Mouse (Mus musculus): Measurements from ENCODE around the gene Rbm14. TPM values are rescaled to one million over a fixed set of nuclear protein-coding genes. Genes with fewer than 3 reads are reported as not detected.
A peak's percentile ranks its signal among the peaks of the same experiment; 100 is the strongest.

Gene Rbm14
- polyA plus RNA-seq, 1 experiment, result 158 TPM

GRCm38 (mm10) chr19:4793831-4794422, 17.5 kb downstream of the Rbm14 start, which contains the start of gene Rbm4:
TSS of gene Rbm4 (minus strand) at chr19:4793901.
- no peaks in the 10 kb centered on the region for H3K27me3 ChIP-seq (ENCODE audit: control insufficient read depth, insufficient read depth, low read length)
- peak within 1 kb of the TSS; percentile 78 for H3K4me3 ChIP-seq (ENCODE audit: control insufficient read depth, insufficient read depth, low read length)
- under 1% methylated on average over 31 of the region's 31 CpGs for WGBS
- TF ChIP-seq CTCF (IDR thresholded peaks at IDR 0.05; ENCODE audit: borderline replicate concordance, control insufficient read depth, extremely low read depth, insufficient read depth, low read length, poor library complexity) (no peak), POLR2A (IDR thresholded peaks at IDR 0.05; ENCODE audit: control insufficient read depth, extremely low read depth, insufficient read depth, low read length, poor library complexity) (peak; percentile 64; the same call in 1 of the 2 replicates)
- H3K36me3 ChIP-seq (ENCODE audit: control insufficient read depth, insufficient read depth, low read length), result peaks cover 27% of the 10 kb centered on the region
- peaks cover 5% of the 10 kb centered on the region; the same call in 1 of the 2 replicates for H3K4me1 ChIP-seq (replicated peaks; ENCODE audit: control insufficient read depth, insufficient read depth, low read length)
- DNase-seq, result peak; percentile 98
- peak within 1 kb of the TSS; percentile 38; the same call in 1 of the 2 replicates for H3K27ac ChIP-seq (ENCODE audit: control insufficient read depth, insufficient read depth, low read length)

DNA sequence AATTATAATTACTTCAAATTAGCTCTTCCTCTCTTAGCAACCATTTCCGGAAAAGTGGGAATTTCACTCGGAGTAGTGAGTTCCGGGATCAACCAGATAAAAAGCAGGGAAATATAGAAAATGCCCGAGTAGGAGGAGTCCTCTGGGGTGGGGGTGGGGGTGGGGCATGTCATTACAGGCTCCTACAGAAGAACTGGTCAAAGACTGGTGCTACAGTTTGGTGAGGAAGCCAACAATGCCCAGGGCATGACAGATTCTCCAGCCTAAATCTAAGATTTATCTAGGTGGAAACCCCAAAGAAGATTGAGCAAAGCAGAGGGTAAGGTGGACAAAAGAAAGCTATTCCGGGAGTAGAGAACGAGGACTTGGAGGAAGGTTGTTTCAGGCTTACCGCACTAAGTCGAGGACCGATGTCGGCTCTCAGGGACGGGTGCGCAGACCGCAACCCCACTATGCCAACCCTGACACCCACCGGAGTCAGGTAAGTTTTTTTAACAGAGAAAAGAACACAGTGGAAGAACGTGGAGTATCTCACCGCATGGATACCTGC, 18.1 kb downstream of the Rbm14 start:
- Histone ChIP-seq H3K27me3 (ENCODE audit: control insufficient read depth, insufficient read depth, low read length) (no peaks in the 10 kb centered on the region), H3K27ac (ENCODE audit: control insufficient read depth, insufficient read depth, low read length) (peak overlapping the region; percentile 38; the same call in 1 of the 2 replicates), H3K4me1 (replicated peaks; ENCODE audit: control insufficient read depth, insufficient read depth, low read length) (peaks cover 5% of the 10 kb centered on the region; the same call in 1 of the 2 replicates), H3K36me3 (ENCODE audit: control insufficient read depth, insufficient read depth, low read length) (peaks cover 25% of the 10 kb centered on the region), H3K4me3 (ENCODE audit: control insufficient read depth, insufficient read depth, low read length) (peak overlapping the region; percentile 78)
- WGBS, result under 1% methylated on average over 16 of the region's 16 CpGs
- TF ChIP-seq POLR2A (IDR thresholded peaks at IDR 0.05; ENCODE audit: control insufficient read depth, extremely low read depth, insufficient read depth, low read length, poor library complexity) (no peak), CTCF (IDR thresholded peaks at IDR 0.05; ENCODE audit: borderline replicate concordance, control insufficient read depth, extremely low read depth, insufficient read depth, low read length, poor library complexity) (no peak)
- no peak for DNase-seq

- Histone ChIP-seq H3K27ac (ENCODE audit: control insufficient read depth, insufficient read depth, low read length) (no peak overlapping the region), H3K4me3 (ENCODE audit: control insufficient read depth, insufficient read depth, low read length) (no peak overlapping the region), H3K27me3 (ENCODE audit: control insufficient read depth, insufficient read depth, low read length) (no peaks in the 10 kb centered on the region), H3K4me1 (replicated peaks; ENCODE audit: control insufficient read depth, insufficient read depth, low read length) (peaks cover 2% of the 10 kb centered on the region), H3K36me3 (ENCODE audit: control insufficient read depth, insufficient read depth, low read length) (peaks cover 82% of the 10 kb centered on the region)
- no peak for DNase-seq
- no peak for TF ChIP-seq CTCF (IDR thresholded peaks at IDR 0.05; ENCODE audit: borderline replicate concordance, control insufficient read depth, extremely low read depth, insufficient read depth, low read length, poor library complexity)
- TF ChIP-seq POLR2A (IDR thresholded peaks at IDR 0.05; ENCODE audit: control insufficient read depth, extremely low read depth, insufficient read depth, low read length, poor library complexity), result no peak
- 95% methylated on average over 2 of the region's 2 CpGs for WGBS
Observed at GRCm38 (mm10) chr19:4786313-4786712, 25.1 kb downstream of the Rbm14 start.

- no peaks in the 10 kb centered on the region for H3K27me3 ChIP-seq (ENCODE audit: control insufficient read depth, insufficient read depth, low read length)
- TF ChIP-seq POLR2A (IDR thresholded peaks at IDR 0.05; ENCODE audit: control insufficient read depth, extremely low read depth, insufficient read depth, low read length, poor library complexity) (no peak), CTCF (IDR thresholded peaks at IDR 0.05; ENCODE audit: borderline replicate concordance, control insufficient read depth, extremely low read depth, insufficient read depth, low read length, poor library complexity) (no peak)
- H3K4me3 ChIP-seq (ENCODE audit: control insufficient read depth, insufficient read depth, low read length), result no peak overlapping the region
- no peaks in the 10 kb centered on the region; the same call in none of the 2 replicates for H3K4me1 ChIP-seq (replicated peaks; ENCODE audit: control insufficient read depth, insufficient read depth, low read length)
- H3K27ac ChIP-seq (ENCODE audit: control insufficient read depth, insufficient read depth, low read length), result peak overlapping the region; percentile 25; the same call in 1 of the 2 replicates
- WGBS, result 84% methylated on average over 7 of the region's 7 CpGs
- DNase-seq, result no peak
- peaks cover 80% of the 10 kb centered on the region for H3K36me3 ChIP-seq (ENCODE audit: control insufficient read depth, insufficient read depth, low read length)
Observed at GRCm38 (mm10) chr19:4785206-4785605, 26.2 kb downstream of the Rbm14 start.

DNA sequence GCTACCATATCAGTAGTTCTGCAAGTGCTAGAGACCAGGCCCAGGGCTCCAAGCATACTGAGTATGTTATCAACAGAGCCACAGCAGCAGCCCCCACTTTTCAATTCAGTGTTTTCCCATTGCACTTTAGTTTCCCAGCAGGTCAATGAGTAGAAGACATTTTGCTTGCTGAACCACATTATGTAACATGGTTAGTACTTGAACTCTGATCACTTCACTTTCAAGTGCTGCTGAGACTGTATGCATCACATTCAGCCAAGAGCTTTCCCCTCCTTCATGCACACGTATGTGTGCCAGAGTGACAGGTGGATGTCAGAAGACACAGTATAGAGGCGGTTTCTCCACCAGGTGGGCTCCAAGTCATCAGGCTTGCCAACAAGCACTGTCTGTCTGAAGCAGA, 28.5 kb downstream of the Rbm14 start:
- H3K36me3 ChIP-seq (ENCODE audit: control insufficient read depth, insufficient read depth, low read length), result peaks cover 85% of the 10 kb centered on the region
- no peaks in the 10 kb centered on the region; the same call in 1 of the 2 replicates for H3K4me1 ChIP-seq (replicated peaks; ENCODE audit: control insufficient read depth, insufficient read depth, low read length)
- no peak overlapping the region for H3K4me3 ChIP-seq (ENCODE audit: control insufficient read depth, insufficient read depth, low read length)
- WGBS, result 91% methylated on average over 2 of the region's 2 CpGs
- TF ChIP-seq POLR2A (IDR thresholded peaks at IDR 0.05; ENCODE audit: control insufficient read depth, extremely low read depth, insufficient read depth, low read length, poor library complexity), result no peak
- TF ChIP-seq CTCF (IDR thresholded peaks at IDR 0.05; ENCODE audit: borderline replicate concordance, control insufficient read depth, extremely low read depth, insufficient read depth, low read length, poor library complexity), result no peak
- no peak for DNase-seq
- no peaks in the 10 kb centered on the region for H3K27me3 ChIP-seq (ENCODE audit: control insufficient read depth, insufficient read depth, low read length)
- no peak overlapping the region for H3K27ac ChIP-seq (ENCODE audit: control insufficient read depth, insufficient read depth, low read length)

GRCm38 (mm10) chr19:4772785-4773184, 38.6 kb downstream of the Rbm14 start:
- H3K4me1 ChIP-seq (replicated peaks; ENCODE audit: control insufficient read depth, insufficient read depth, low read length), result no peaks in the 10 kb centered on the region
- 96% methylated on average over 3 of the region's 3 CpGs for WGBS

More at GRCm38 (mm10) chr19:4772785-4773184, 38.6 kb downstream of the Rbm14 start:
- H3K4me3 ChIP-seq (ENCODE audit: control insufficient read depth, insufficient read depth, low read length), result no peak overlapping the region
- no peak overlapping the region for H3K27ac ChIP-seq (ENCODE audit: control insufficient read depth, insufficient read depth, low read length)
- H3K36me3 ChIP-seq (ENCODE audit: control insufficient read depth, insufficient read depth, low read length), result peaks cover 69% of the 10 kb centered on the region
- no peak for DNase-seq
- H3K27me3 ChIP-seq (ENCODE audit: control insufficient read depth, insufficient read depth, low read length), result no peaks in the 10 kb centered on the region
- TF ChIP-seq POLR2A (IDR thresholded peaks at IDR 0.05; ENCODE audit: control insufficient read depth, extremely low read depth, insufficient read depth, low read length, poor library complexity) (no peak), CTCF (IDR thresholded peaks at IDR 0.05; ENCODE audit: borderline replicate concordance, control insufficient read depth, extremely low read depth, insufficient read depth, low read length, poor library complexity) (no peak)

All from thymus, adult 2 months (tissue).